Mouse (Mus musculus): ENCODE results near the gene Arvcf. TPM values are rescaled to one million over a fixed set of nuclear protein-coding genes. Genes with fewer than 3 reads are reported as not detected.

The Arvcf gene
- polyA plus RNA-seq, 1 experiment from 2014 or later = 118 TPM

- peaks cover 58% of the 10 kb centered on the region for H3K4me1 ChIP-seq
- ATAC-seq (ENCODE audit: low FRiP score, low read depth) = peak; percentile 72
- H3K9ac ChIP-seq = peak overlapping the region; percentile 91
- no peaks in the 10 kb centered on the region for H3K27me3 ChIP-seq (replicated peaks)
- H3K4me2 ChIP-seq (replicated peaks) = peak overlapping the region; percentile 92
- H3K36me3 ChIP-seq = peaks cover 11% of the 10 kb centered on the region
- H3K9me3 ChIP-seq = no peaks in the 10 kb centered on the region
- WGBS = under 1% methylated on average over 63 of the region's 63 CpGs
- peak overlapping the region; percentile 82 for H3K27ac ChIP-seq
- H3K4me3 ChIP-seq = peak overlapping the region; percentile 79
Measured at GRCm38 (mm10) chr16:18392469-18393426, 44.8 kb downstream of the Arvcf start.

GRCm38 (mm10) chr16:18393595-18393994 is 45.6 kb downstream of the Arvcf start:
- ATAC-seq (ENCODE audit: low FRiP score, low read depth) = no peak
- Histone ChIP-seq H3K4me3 (peak overlapping the region; percentile 79), H3K27me3 (replicated peaks) (no peaks in the 10 kb centered on the region), H3K9me3 (no peaks in the 10 kb centered on the region), H3K4me1 (peaks cover 56% of the 10 kb centered on the region), H3K36me3 (peaks cover 20% of the 10 kb centered on the region), H3K4me2 (replicated peaks) (peak overlapping the region; percentile 92), H3K9ac (peak overlapping the region; percentile 91), H3K27ac (peak overlapping the region; percentile 32; the same call in 1 of the 2 replicates)
- 45% methylated on average over 5 of the region's 5 CpGs for WGBS

- Histone ChIP-seq H3K36me3 (peaks cover 25% of the 10 kb centered on the region), H3K9me3 (no peaks in the 10 kb centered on the region), H3K4me3 (peak overlapping the region; percentile 79), H3K9ac (peak overlapping the region; percentile 91; the same call in 1 of the 2 replicates), H3K27ac (peak overlapping the region; percentile 46; the same call in 1 of the 2 replicates), H3K4me1 (peaks cover 56% of the 10 kb centered on the region), H3K4me2 (replicated peaks) (peak overlapping the region; percentile 92), H3K27me3 (replicated peaks) (no peaks in the 10 kb centered on the region)
- 62% methylated on average over 3 of the region's 3 CpGs for WGBS
- no peak for ATAC-seq (ENCODE audit: low FRiP score, low read depth)
Measured at GRCm38 (mm10) chr16:18394056-18394455, 46.1 kb downstream of the Arvcf start.

- no peak overlapping the region for H3K4me3 ChIP-seq
- H3K27me3 ChIP-seq (replicated peaks) = no peaks in the 10 kb centered on the region
- H3K36me3 ChIP-seq = peaks cover 34% of the 10 kb centered on the region
- 18% methylated on average over 11 of the region's 11 CpGs for WGBS
- H3K4me1 ChIP-seq = peaks cover 61% of the 10 kb centered on the region
- 0 out of 2 replicates have a peak overlapping the region, but pooled peaks have one; percentile 62 for H3K27ac ChIP-seq
- H3K9me3 ChIP-seq = no peaks in the 10 kb centered on the region
- peak; percentile 11 for ATAC-seq (ENCODE audit: low FRiP score, low read depth)
- H3K4me2 ChIP-seq (replicated peaks) = peak overlapping the region; percentile 92
- H3K9ac ChIP-seq = no peak overlapping the region
Measured at GRCm38 (mm10) chr16:18394777-18395619, 47.0 kb downstream of the Arvcf start.

- 27% methylated on average over 6 of the region's 7 CpGs for WGBS
- Histone ChIP-seq H3K4me2 (replicated peaks) (peak overlapping the region; percentile 92), H3K36me3 (peaks cover 40% of the 10 kb centered on the region), H3K27me3 (replicated peaks) (no peaks in the 10 kb centered on the region), H3K4me1 (peaks cover 68% of the 10 kb centered on the region), H3K9me3 (no peaks in the 10 kb centered on the region), H3K27ac (peak overlapping the region; percentile 10; the same call in 1 of the 2 replicates), H3K9ac (0 out of 2 replicates have a peak overlapping the region, but pooled peaks have one; percentile 33), H3K4me3 (no peak overlapping the region)
- no peak for ATAC-seq (ENCODE audit: low FRiP score, low read depth)
Measured at GRCm38 (mm10) chr16:18395620-18396036, 47.6 kb downstream of the Arvcf start.

- ATAC-seq (ENCODE audit: low FRiP score, low read depth) = no peak
- Histone ChIP-seq H3K36me3 (peaks cover 46% of the 10 kb centered on the region), H3K9ac (0 out of 2 replicates have a peak overlapping the region, but pooled peaks have one; percentile 33), H3K27ac (peak overlapping the region; percentile 10; the same call in 1 of the 2 replicates), H3K9me3 (no peaks in the 10 kb centered on the region), H3K4me3 (no peak overlapping the region), H3K27me3 (replicated peaks) (no peaks in the 10 kb centered on the region), H3K4me1 (peaks cover 73% of the 10 kb centered on the region), H3K4me2 (replicated peaks) (peak overlapping the region; percentile 92)
- WGBS = 79% methylated on average over 2 of the region's 2 CpGs
Measured at GRCm38 (mm10) chr16:18396201-18396600, 48.2 kb downstream of the Arvcf start.

- peaks cover 54% of the 10 kb centered on the region for H3K36me3 ChIP-seq
- H3K9me3 ChIP-seq = no peaks in the 10 kb centered on the region
- H3K4me1 ChIP-seq = peaks cover 80% of the 10 kb centered on the region
- no peak overlapping the region for H3K27ac ChIP-seq
- no peaks in the 10 kb centered on the region for H3K27me3 ChIP-seq (replicated peaks)
- no peak for ATAC-seq (ENCODE audit: low FRiP score, low read depth)
- H3K4me3 ChIP-seq = no peak overlapping the region
- 96% methylated on average over 27 of the region's 27 CpGs for WGBS
- H3K9ac ChIP-seq = no peak overlapping the region
- no peak overlapping the region for H3K4me2 ChIP-seq (replicated peaks)
Measured at GRCm38 (mm10) chr16:18396791-18397621, 49.0 kb downstream of the Arvcf start.

GRCm38 (mm10) chr16:18400028-18400427 is 52.0 kb downstream of the Arvcf start:
- Histone ChIP-seq H3K4me1 (peaks cover 58% of the 10 kb centered on the region), H3K4me3 (no peak overlapping the region), H3K9me3 (no peaks in the 10 kb centered on the region), H3K9ac (peak overlapping the region; percentile 26; the same call in 1 of the 2 replicates), H3K27me3 (replicated peaks) (no peaks in the 10 kb centered on the region), H3K27ac (peak overlapping the region; percentile 53), H3K4me2 (replicated peaks) (peak overlapping the region; percentile 40), H3K36me3 (peaks cover 84% of the 10 kb centered on the region)
- WGBS = 66% methylated on average over 9 of the region's 9 CpGs
- no peak for ATAC-seq (ENCODE audit: low FRiP score, low read depth)

GRCm38 (mm10) chr16:18400472-18401216 is 52.7 kb downstream of the Arvcf start:
- peak overlapping the region; percentile 40 for H3K4me2 ChIP-seq (replicated peaks)
- no peaks in the 10 kb centered on the region for H3K9me3 ChIP-seq
- H3K36me3 ChIP-seq = peaks cover 90% of the 10 kb centered on the region
- WGBS = 17% methylated on average over 7 of the region's 7 CpGs
- peak; percentile 88 for ATAC-seq (ENCODE audit: low FRiP score, low read depth)
- no peak overlapping the region for H3K4me3 ChIP-seq
- H3K27ac ChIP-seq = peak overlapping the region; percentile 53; the same call in 1 of the 2 replicates
- peak overlapping the region; percentile 26; the same call in 1 of the 2 replicates for H3K9ac ChIP-seq
- H3K27me3 ChIP-seq (replicated peaks) = no peaks in the 10 kb centered on the region
- peaks cover 52% of the 10 kb centered on the region for H3K4me1 ChIP-seq

- H3K4me1 ChIP-seq = peaks cover 38% of the 10 kb centered on the region
- H3K4me2 ChIP-seq (replicated peaks) = no peak overlapping the region
- WGBS = 90% methylated on average over 12 of the region's 12 CpGs
- no peak overlapping the region for H3K4me3 ChIP-seq
- no peak overlapping the region for H3K27ac ChIP-seq
- peaks cover 91% of the 10 kb centered on the region for H3K36me3 ChIP-seq
- H3K9me3 ChIP-seq = no peaks in the 10 kb centered on the region
- no peak for ATAC-seq (ENCODE audit: low FRiP score, low read depth)
- H3K27me3 ChIP-seq (replicated peaks) = no peaks in the 10 kb centered on the region
- no peak overlapping the region for H3K9ac ChIP-seq
Measured at GRCm38 (mm10) chr16:18403285-18403684, 55.3 kb downstream of the Arvcf start.

Measured in neural tube, embryonic 12.5 days (tissue).